In genomic region chr3:133379997-133380396, GRCm38 (mm10) we compare ENCODE assay signal across 19 mouse cellular contexts.
DNase-seq lines count a peak whose midpoint lies in the region; ATAC-seq and TF ChIP-seq lines count a peak whose summit lies in the region.
"Had no signal": no experiment of that assay in that cellular context is flagged by ENCODE, and none has a peak within 500 bp of the region (broad histone marks: within the 10 kb centered on the region; RNA-seq: fewer than 3 reads in every experiment).

No protein-coding gene starts in this region.

- H3K27me3 ChIP-seq in midbrain, postnatal 0 days (ENCODE audit: insufficient read depth, low read length), result no peaks in the 10 kb centered on the region
- H3K27me3 ChIP-seq in forebrain, embryonic 14.5 days (replicated peaks; ENCODE audit: control insufficient read depth, insufficient read depth, low read length), result no peaks in the 10 kb centered on the region
- H3K27me3 ChIP-seq: forebrain, embryonic 13.5 days had no signal

- H3K4me2 ChIP-seq in midbrain, postnatal 0 days (ENCODE audit: low read depth, low read length, poor library complexity, severe bottlenecking), result no peak overlapping the region
- no peak overlapping the region for H3K4me2 ChIP-seq in forebrain, embryonic 14.5 days (ENCODE audit: low read length)
- H3K4me2 ChIP-seq: forebrain, embryonic 13.5 days; hindbrain, embryonic 14.5 days had no signal

- H3K36me3 ChIP-seq in midbrain, postnatal 0 days (ENCODE audit: insufficient read depth, low read length), result peaks cover 6% of the 10 kb centered on the region; the same call in 1 of the 2 replicates
- H3K36me3 ChIP-seq in forebrain, embryonic 14.5 days (ENCODE audit: control insufficient read depth, insufficient read depth, low read length), result peaks cover 10% of the 10 kb centered on the region; the same call in 1 of the 2 replicates

- no peak overlapping the region for H3K9ac ChIP-seq in midbrain, postnatal 0 days (replicated peaks; ENCODE audit: low read length, poor library complexity, severe bottlenecking)
- H3K9ac ChIP-seq in forebrain, embryonic 14.5 days (ENCODE audit: low read length), result no peak overlapping the region
- H3K9ac ChIP-seq: forebrain, embryonic 13.5 days; hindbrain, embryonic 14.5 days had no signal

- intact Hi-C loops in left cerebral cortex, postnatal 10 days (cut with DNase I), result no loop called here

- no peaks in the 10 kb centered on the region for H3K4me1 ChIP-seq in midbrain, postnatal 0 days (ENCODE audit: insufficient read depth, low read length)
- H3K4me1 ChIP-seq in forebrain, embryonic 14.5 days (ENCODE audit: control insufficient read depth, insufficient read depth, low read length), result no peaks in the 10 kb centered on the region
- H3K4me1 ChIP-seq: forebrain, embryonic 13.5 days had no signal

- no peaks in the 10 kb centered on the region for H3K9me3 ChIP-seq in midbrain, postnatal 0 days (ENCODE audit: low read length)
- H3K9me3 ChIP-seq in forebrain, embryonic 14.5 days (replicated peaks; ENCODE audit: control insufficient read depth, low read length), result peaks cover 4% of the 10 kb centered on the region; the same call in 1 of the 2 replicates
- H3K9me3 ChIP-seq: G1E had no signal

- no peak overlapping the region for H3K27ac ChIP-seq in midbrain, postnatal 0 days (ENCODE audit: low read depth, low read length)
- no peak overlapping the region for H3K27ac ChIP-seq in forebrain, embryonic 14.5 days (ENCODE audit: low read depth, low read length)
- H3K27ac ChIP-seq: embryonic facial prominence, embryonic 10.5 days; forebrain, embryonic 13.5 days; gastrocnemius, adult 2 months; hindbrain, embryonic 10.5 days; hindbrain, embryonic 14.5 days had no signal

- WGBS in midbrain, postnatal 0 days, result 100% methylated on average over 1 of the region's 1 CpGs
- 92% methylated on average over 1 of the region's 1 CpGs for WGBS in forebrain, embryonic 14.5 days

- no peak for ATAC-seq in midbrain, postnatal 0 days (ENCODE audit: low FRiP score)
- no peak for ATAC-seq in forebrain, embryonic 14.5 days
- ATAC-seq: forebrain, embryonic 13.5 days had no signal

- DNase-seq in left cerebral cortex, adult 18-20 months (ENCODE audit: low spot score in 2 of 2), result peak; percentile 12 to 28
- DNase-seq in left cerebral cortex, postnatal 10 days (ENCODE audit: extremely low spot score in 1 of 2, low spot score in 2 of 2), result no peak
- DNase-seq in brain, adult 2 months (ENCODE audit: low read depth, low spot score), result peak; percentile 76
- peak; percentile 33 to 62 for DNase-seq in frontal cortex, adult 2 months (ENCODE audit: extremely low spot score in 1 of 2, low spot score in 1 of 2)
- peak; percentile 19 for DNase-seq in right cerebral cortex, postnatal 25 days
- DNase-seq in lung, postnatal 4 days, result no peak
- DNase-seq in midbrain, postnatal 0 days (ENCODE audit: low spot score), result no peak
- no peak for DNase-seq in forebrain, embryonic 14.5 days (ENCODE audit: low spot score)
- DNase-seq: adrenal gland, postnatal 10 days; cerebellum, adult 11-12 months; cerebellum, adult 9-10 months; cerebellum, postnatal 25 days; gastrocnemius, adult 2 months; gastrocnemius, postnatal 25 days had no signal

- TF ChIP-seq CTCF in midbrain, postnatal 0 days (IDR thresholded peaks at IDR 0.05), result no peak

- no peak overlapping the region for H3K4me3 ChIP-seq in midbrain, postnatal 0 days (ENCODE audit: low read depth, low read length)
- H3K4me3 ChIP-seq in forebrain, embryonic 14.5 days (ENCODE audit: low read depth, low read length), result no peak overlapping the region
- H3K4me3 ChIP-seq: embryonic facial prominence, embryonic 10.5 days; forebrain, embryonic 13.5 days; gastrocnemius, adult 2 months; hindbrain, embryonic 10.5 days had no signal

Comparison
In these comparisons a context has a peak if more than half of its experiments do, and no peak if none do; other contexts are left out.
1. DNase-seq: peak in left cerebral cortex, adult 18-20 months (2 of 2), brain, adult 2 months (single experiment), frontal cortex, adult 2 months (2 of 2) and right cerebral cortex, postnatal 25 days (single experiment); none in left cerebral cortex, postnatal 10 days (0 of 2), lung, postnatal 4 days (0 of 2), midbrain, postnatal 0 days (single experiment) and forebrain, embryonic 14.5 days (single experiment).